Mouse (Mus musculus) ovary, adult 18-20 months (tissue): ENCODE results near the gene Vmn2r59.
"Not testable (repeated sequence)": the region's sequence is repeated elsewhere in the genome, so short reads cannot be mapped to it uniquely, and the experiment has no call there.

ENCODE experiments used
- DNase-seq: peaks from one replicate; pipeline ENCODE4 v3.0.0; 2022; ENCODE audit warnings: low spot score, mixed read lengths

Gene Vmn2r59

DNA sequence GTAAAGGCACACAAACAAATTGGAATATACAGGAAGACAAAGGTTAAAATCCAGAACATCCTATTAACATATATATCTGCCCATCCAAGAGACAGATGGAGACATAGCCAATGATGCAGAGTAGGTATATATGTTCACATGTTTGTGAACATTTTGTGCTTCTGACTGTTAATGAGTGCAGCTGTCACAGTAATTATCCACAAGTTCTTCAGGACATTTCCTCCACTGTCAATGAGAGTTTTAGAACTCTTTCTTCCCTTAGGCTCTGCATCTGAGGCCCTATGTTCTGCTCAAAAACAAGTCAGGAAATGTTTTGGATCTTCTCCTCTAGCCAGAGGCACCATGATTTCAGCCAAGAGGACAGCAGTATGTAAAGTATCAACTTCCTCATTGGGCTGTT lies at the start of gene Vmn2r59:
TSS of gene Vmn2r59 (minus strand) at position 101 of the 400 bp plus-strand sequence.
- DNase-seq: no peak

DNA sequence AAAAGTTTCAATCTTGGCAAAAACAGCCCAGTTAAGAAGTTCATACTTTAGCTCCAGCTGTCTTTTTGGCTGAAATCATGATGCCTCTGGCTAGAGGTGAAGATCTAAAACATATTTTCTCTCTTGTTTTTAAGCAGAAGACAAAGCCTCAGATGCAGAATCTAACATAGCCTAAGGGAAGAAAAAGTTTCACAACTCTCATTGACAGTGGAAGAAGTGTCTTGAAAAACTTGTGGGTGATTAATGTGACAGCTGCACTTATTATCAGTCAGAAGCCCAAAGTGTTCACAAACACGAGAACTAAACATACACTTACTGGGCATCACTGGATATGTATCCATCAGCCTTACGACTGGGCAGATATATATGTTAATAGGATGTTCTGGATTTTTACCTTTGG lies 48.6 kb upstream of the Vmn2r59 start, which contains the start of gene Vmn2r60:
TSS of gene Vmn2r60 (plus strand) at position 301 of the 400 bp plus-strand sequence.
- no peak for DNase-seq

DNA sequence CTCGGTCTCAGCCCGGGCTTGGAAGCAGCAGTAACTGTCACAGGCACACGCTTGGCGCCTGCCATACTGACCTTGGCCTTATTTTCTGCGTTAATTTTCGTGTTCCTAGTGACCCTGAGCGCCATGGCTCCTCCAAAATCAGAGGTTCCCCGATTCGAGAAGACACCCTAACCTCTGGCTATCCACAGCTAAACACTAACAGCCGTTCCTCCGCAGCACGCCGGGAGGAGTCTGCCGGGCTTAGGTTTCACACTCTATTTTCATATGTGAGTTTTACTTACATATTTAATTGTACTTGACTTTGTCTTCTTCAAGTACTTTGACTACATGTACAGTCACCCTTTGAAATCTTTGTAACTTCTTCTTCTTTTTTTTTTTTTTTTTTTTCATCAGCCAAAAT lies 48.2 kb upstream of the Vmn2r59 start:
- DNase-seq: not testable (repeated sequence)
